Mouse (Mus musculus) right cerebral cortex, adult 2 months (tissue): ENCODE measurements around the gene Gm38392.

Source experiments
- DNase-seq, 2 experiments: peaks; one replicate each; pipeline ENCODE4 v3.0.0; 2021 to 2022; ENCODE audit warnings: low spot score in 2 of 2

Gene Gm38392

GRCm38 (mm10) chr3:88215553-88216004, 71.4 kb downstream of the Gm38392 start:
- DNase-seq, result peak in 1 of 2 experiments; percentile 51

GRCm38 (mm10) chr3:88214971-88215552, 71.9 kb downstream of the Gm38392 start:
- DNase-seq, result peak in 1 of 2 experiments; percentile 58

DNA sequence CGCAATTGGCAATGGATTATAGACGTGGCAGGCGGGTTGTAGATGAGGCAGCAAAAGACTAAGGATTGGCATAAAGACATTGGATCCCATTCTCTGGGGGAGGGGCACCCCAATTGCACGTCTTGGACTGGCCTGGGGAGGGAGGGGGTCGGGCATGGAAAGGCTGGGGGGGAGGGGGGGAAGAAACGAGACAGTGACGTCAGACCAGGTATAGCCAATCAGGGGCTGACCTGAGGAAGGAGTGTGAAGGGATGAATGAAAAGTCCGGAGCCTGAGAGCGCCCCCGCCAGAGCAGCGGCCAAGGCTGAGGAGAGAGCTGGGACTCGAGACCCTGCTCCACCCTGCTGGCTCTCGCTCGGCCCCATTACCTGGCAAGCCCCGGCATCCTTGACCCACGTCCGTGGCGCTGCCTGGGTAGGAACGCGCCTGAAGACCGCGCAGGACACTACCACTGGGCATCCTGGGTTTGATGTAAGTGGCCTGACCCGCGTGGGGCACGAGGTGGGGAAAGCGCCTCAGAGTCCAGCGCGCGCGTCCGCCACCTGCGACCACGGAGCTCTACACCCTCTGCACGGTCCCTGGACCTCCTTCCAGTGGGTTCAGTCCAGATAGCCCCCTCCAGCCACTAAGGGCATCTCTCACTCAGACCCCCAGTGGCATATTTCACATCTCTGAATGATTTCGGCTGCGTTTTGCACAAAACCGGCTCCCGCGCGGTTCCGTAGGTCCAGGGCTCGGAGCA, 72.6 kb downstream of the Gm38392 start:
- DNase-seq, result peak; percentile 75 to 81

DNA sequence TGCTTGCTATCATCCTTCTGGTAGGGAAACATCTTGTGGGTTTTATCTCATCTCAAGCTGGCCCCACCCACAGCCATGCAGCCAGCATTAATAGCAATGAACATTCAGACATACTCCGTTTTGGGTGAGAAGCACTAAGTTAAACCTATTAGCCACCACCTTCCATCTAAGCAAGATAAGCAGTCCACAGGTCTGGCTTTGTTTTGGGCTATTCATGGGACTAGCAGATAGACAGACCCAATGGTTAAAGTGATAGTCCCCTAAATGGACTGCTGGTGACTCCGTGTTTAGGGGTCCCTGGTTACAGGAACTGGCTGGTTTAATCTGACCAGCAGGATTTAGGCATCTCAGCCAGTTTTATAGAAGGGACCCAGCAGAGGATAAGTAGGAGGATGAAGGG, 74.0 kb downstream of the Gm38392 start:
- peak in 1 of 2 experiments; percentile 29 for DNase-seq

GRCm38 (mm10) chr3:88212356-88212755, 74.7 kb downstream of the Gm38392 start:
- DNase-seq, result no peak

- peak in 1 of 2 experiments; percentile 23 for DNase-seq
Observed at GRCm38 (mm10) chr3:88210918-88211317, 76.1 kb downstream of the Gm38392 start.

- DNase-seq, result no peak
Observed at GRCm38 (mm10) chr3:88210121-88210520, 76.9 kb downstream of the Gm38392 start.

- peak in 1 of 2 experiments; percentile 25 for DNase-seq
Observed at GRCm38 (mm10) chr3:88209306-88209705, 77.7 kb downstream of the Gm38392 start.

- DNase-seq, result peak in 1 of 2 experiments; percentile 11
Observed at GRCm38 (mm10) chr3:88208226-88208720, 78.7 kb downstream of the Gm38392 start.

DNA sequence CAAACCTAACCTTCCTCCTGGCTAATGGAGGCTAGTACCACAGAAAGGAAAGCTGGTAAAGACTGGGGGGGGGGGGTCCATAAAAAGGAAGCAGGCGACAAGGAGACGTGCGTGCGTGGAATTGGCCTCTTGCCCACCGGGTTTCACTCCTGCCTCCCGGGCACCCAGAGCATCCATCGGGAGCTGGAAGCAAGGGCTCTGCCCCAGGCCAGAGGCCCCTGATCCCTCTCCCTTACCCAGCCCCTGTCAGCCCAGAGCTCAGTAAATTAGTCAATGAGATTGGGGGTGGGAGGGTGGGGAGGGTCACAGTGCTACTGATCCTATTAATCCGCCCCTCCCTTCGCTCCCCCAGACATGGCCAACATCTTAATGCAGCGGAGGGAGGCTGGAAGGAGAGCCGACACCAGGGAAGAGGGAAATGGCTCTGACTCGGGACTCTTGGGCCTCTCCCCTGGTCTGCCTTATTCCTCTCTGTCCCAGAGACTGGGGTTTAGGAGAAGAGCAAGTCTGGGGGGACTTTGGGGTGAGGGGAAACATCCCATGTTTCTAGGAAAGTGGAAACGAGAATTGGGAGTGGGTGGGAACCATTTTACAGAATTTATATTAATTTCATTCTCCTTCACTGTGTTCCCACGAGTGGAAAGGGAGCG, 79.4 kb downstream of the Gm38392 start:
- peak in 1 of 2 experiments; percentile 38 for DNase-seq

DNA sequence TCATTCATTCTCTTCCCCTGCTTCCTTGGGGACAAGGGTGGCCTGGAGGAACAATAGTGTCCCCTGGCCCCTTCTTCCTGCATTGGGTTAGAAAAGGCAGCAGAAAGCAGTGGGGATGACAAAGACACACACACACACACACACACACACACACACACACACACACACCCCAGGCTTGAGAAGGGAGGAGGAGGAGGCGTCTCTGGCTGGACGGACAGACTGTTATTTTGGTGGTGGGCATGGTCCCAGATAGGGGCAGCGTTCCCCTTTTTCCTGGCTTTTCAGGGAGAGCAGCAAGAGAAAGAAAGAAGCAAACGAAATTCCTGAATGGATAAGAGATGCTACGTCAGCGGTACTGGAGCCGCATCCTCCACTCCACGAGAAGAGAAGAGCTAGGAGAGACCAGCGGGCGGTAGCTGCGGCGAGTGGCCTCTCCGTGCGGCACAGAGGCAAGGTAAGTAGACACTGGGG, 80.1 kb downstream of the Gm38392 start:
- DNase-seq, result peak; percentile 76 to 80

GRCm38 (mm10) chr3:88206500-88206899, 80.5 kb downstream of the Gm38392 start:
- DNase-seq, result peak in 1 of 2 experiments; percentile 17

DNA sequence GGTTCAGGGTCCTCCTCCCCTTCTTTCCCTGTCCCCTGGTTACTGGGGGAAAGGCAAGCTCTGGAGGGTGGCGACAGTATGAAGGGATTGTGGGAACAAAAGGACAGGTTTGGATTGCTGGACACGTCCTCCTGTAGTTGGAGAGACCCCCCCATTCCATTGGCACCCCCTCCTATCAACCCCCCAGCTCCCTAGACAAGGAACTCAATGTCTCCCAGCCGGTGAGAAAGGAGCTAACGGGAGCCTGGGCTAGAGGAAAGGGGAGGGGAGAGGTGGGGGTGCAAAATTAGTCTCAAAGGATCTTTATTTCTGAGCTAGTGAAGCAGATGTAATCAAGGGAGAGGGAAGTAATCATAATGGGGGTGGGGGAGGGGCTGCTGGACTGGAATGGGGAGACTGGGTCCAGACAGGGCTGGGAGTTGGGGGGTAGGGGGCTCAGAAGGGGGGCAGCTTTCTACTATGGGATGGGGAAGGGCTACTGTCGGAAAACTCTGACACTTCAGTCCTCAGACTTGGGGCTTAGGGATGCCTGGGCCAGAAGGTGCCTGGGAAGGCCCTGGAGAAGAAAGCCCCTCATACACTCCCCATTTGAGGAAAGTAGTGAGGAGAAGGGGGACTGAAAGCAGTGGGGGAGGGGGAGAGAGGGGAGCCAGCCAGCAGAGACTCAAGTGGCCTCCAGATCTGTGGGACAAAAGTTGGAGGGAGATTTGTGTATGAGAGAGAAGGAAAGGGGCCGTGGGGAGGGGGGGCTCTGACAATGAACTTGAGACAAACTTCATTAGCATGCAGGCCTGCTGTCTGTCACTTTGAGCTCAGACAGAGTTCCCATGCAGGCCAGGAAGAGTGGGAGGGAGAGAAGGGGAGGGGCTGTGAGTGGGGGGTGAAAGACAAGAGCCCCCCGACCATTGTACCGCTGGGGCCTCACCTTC, 81.2 kb downstream of the Gm38392 start:
- peak; percentile 3 to 18 for DNase-seq

- DNase-seq, result peak in 1 of 2 experiments; percentile 8
Observed at GRCm38 (mm10) chr3:88205176-88205562, 81.8 kb downstream of the Gm38392 start.

DNA sequence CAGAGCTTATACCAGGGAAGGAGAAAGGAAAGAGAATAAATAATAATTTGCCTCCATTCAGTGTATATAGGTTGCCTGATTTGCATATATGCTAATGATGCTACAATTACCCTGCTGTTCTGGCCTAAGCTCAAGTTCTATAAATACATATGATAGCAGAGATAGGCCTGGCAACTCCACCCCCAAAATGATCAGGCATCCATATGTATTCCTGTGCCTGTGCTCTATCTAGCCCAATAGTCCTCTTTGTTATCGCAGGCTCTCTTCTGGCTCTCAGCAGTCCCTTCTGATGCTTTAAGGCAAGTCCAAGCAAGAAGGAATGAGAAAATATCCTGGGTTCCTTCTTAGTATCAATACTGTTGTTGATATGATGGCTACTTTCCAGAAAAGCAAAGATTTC, 82.3 kb downstream of the Gm38392 start:
- peak; percentile 19 to 38 for DNase-seq

- peak; percentile 8 to 25 for DNase-seq
Observed at GRCm38 (mm10) chr3:88203999-88204700, 82.9 kb downstream of the Gm38392 start.

- DNase-seq, result no peak
Observed at GRCm38 (mm10) chr3:88203456-88203855, 83.6 kb downstream of the Gm38392 start.

- peak; percentile 6 to 26 for DNase-seq
Observed at GRCm38 (mm10) chr3:88202986-88203385, 84.0 kb downstream of the Gm38392 start.

GRCm38 (mm10) chr3:88201640-88202039, 85.4 kb downstream of the Gm38392 start:
- peak in 1 of 2 experiments; percentile 22 for DNase-seq

- peak; percentile 7 to 21 for DNase-seq
Observed at GRCm38 (mm10) chr3:88200972-88201330, 86.1 kb downstream of the Gm38392 start.
